Mouse (Mus musculus) liver, postnatal 0 days (tissue): ENCODE results near the gene Trex2. TPM values are rescaled to one million over a fixed set of nuclear protein-coding genes. Genes with fewer than 3 reads are reported as not detected.
A peak's percentile ranks its signal among the peaks of the same experiment; 100 is the strongest.

Source experiments
- ATAC-seq: fragments of 200-750 bp; cut with Nextera tagmentation; 2 replicates; pipeline ENCODE4 v1.8.0; 2017; ENCODE audit warnings: mild to moderate bottlenecking, moderate library complexity
- DNase-seq: peaks from one replicate; pipeline ENCODE4 v3.0.0-alpha.2; 2016
- H3K27ac ChIP-seq: fragments of 300-500 bp; sonication (generic); 2 replicates; pipeline ENCODE4 v1.5.1; 2014; ENCODE audit warnings: antibody characterized with exemption, moderate library complexity, mild to moderate bottlenecking, low read depth
- H3K27me3 ChIP-seq: fragments of 300-500 bp; sonication (generic); 2 replicates; pipeline ENCODE4 v1.6.1; 2014; ENCODE audit warnings: low read length, control low read depth, mixed read lengths; ENCODE audit not compliant: insufficient read depth
- H3K36me3 ChIP-seq: fragments of 300-500 bp; sonication (generic); replicated peaks from 2 replicates; pipeline ENCODE4 v1.6.1; 2014; ENCODE audit warnings: mild to moderate bottlenecking, control low read depth, low read length, moderate library complexity, mixed read lengths; ENCODE audit not compliant: insufficient read depth
- H3K4me1 ChIP-seq: fragments of 300-500 bp; sonication (generic); 2 replicates; pipeline ENCODE4 v1.6.1; 2014; ENCODE audit warnings: antibody characterized with exemption, mild to moderate bottlenecking, control low read depth; ENCODE audit not compliant: insufficient read depth
- H3K4me2 ChIP-seq: fragments of 300-500 bp; sonication (generic); 2 replicates; pipeline ENCODE4 v1.6.1; 2014; ENCODE audit warnings: low read depth, mild to moderate bottlenecking, low read length, moderate library complexity, mixed read lengths
- H3K4me3 ChIP-seq: fragments of 300-500 bp; sonication (generic); 2 replicates; pipeline ENCODE4 v1.5.1; 2014; ENCODE audit warnings: low read depth, low read length
- H3K9ac ChIP-seq: fragments of 300-500 bp; sonication (generic); replicated peaks from 2 replicates; pipeline ENCODE4 v1.6.1; 2014; ENCODE audit warnings: mild to moderate bottlenecking, moderate library complexity
- H3K9me3 ChIP-seq: fragments of 300-500 bp; sonication (generic); 2 replicates; pipeline ENCODE4 v1.6.1; 2016; ENCODE audit warnings: mild to moderate bottlenecking, control low read depth, low read length, mixed read lengths
- CTCF ChIP-seq: sonication (generic); IDR thresholded peaks from 2 replicates; pipeline ENCODE4 v1.5.1; 2016; ENCODE audit warnings: antibody characterized with exemption, low read depth
- EP300 ChIP-seq: IDR thresholded peaks from 2 replicates; pipeline ENCODE4 v1.6.1; 2016; ENCODE audit warnings: antibody characterized with exemption, low read depth, mild to moderate bottlenecking
- WGBS: fragments of 180-500 bp; shearing (Covaris S2); extraction: QIAGEN DNeasy Blood & Tissue Kit; methylation state at CpG from one replicate; pipeline ENCODE4 v1.1.7; 2014; ENCODE audit not compliant: insufficient replicate concordance; 5-methylcytosine and 5-hydroxymethylcytosine counted together
- polyA plus RNA-seq: library from polyadenylated mRNA; unstranded; fragments of >200 nt; fragmentation: Nextera tagmentation; extraction: Ambion mirVana; gene quantifications from 2 replicates; pipeline ENCODE4 v1.2.1, GENCODE M21; 2015

The Trex2 gene
- polyA plus RNA-seq, 1 experiment from 2014 or later, result not detected

GRCm38 (mm10) chrX:73479656-73480055 lies 44.5 kb upstream of the Trex2 start:
- peaks cover 5% of the 10 kb centered on the region for H3K4me1 ChIP-seq
- H3K9me3 ChIP-seq, result no peaks in the 10 kb centered on the region
- TF ChIP-seq EP300 (no peak), CTCF (no peak)
- no peaks in the 10 kb centered on the region for H3K36me3 ChIP-seq
- ATAC-seq, result no peak
- 0 out of 2 replicates have a peak, but pooled peaks cover 4% of the 10 kb centered on the region for H3K27me3 ChIP-seq
- no peak overlapping the region for H3K9ac ChIP-seq
- no peak for DNase-seq
- no peak overlapping the region for H3K27ac ChIP-seq
- no peak overlapping the region for H3K4me2 ChIP-seq
- H3K4me3 ChIP-seq, result no peak overlapping the region

GRCm38 (mm10) chrX:73477500-73477899 lies 42.4 kb upstream of the Trex2 start:
- H3K9ac ChIP-seq, result no peak overlapping the region
- 0 out of 2 replicates have a peak, but pooled peaks cover 2% of the 10 kb centered on the region for H3K27me3 ChIP-seq
- DNase-seq, result no peak
- TF ChIP-seq CTCF (no peak), EP300 (no peak)
- WGBS, result 72% methylated on average over 2 of the region's 2 CpGs
- no peak overlapping the region for H3K4me2 ChIP-seq
- no peak overlapping the region for H3K27ac ChIP-seq
- H3K36me3 ChIP-seq, result no peaks in the 10 kb centered on the region
- ATAC-seq, result no peak
- H3K4me3 ChIP-seq, result no peak overlapping the region
- H3K4me1 ChIP-seq, result peaks cover 5% of the 10 kb centered on the region
- no peaks in the 10 kb centered on the region for H3K9me3 ChIP-seq

GRCm38 (mm10) chrX:73476621-73477020 lies 41.5 kb upstream of the Trex2 start:
- no peaks in the 10 kb centered on the region for H3K27me3 ChIP-seq
- DNase-seq (peak; percentile 47), ATAC-seq (peak; percentile 89)
- H3K4me2 ChIP-seq, result no peak overlapping the region
- peak overlapping the region; percentile 57 for H3K27ac ChIP-seq
- no peaks in the 10 kb centered on the region for H3K9me3 ChIP-seq
- TF ChIP-seq EP300, result peak; percentile 39; the same call in 1 of the 2 replicates
- no peak for TF ChIP-seq CTCF
- no peak overlapping the region for H3K9ac ChIP-seq
- no peaks in the 10 kb centered on the region for H3K36me3 ChIP-seq
- 58% methylated on average over 2 of the region's 2 CpGs for WGBS
- H3K4me3 ChIP-seq, result no peak overlapping the region
- H3K4me1 ChIP-seq, result peaks cover 5% of the 10 kb centered on the region

- Histone ChIP-seq H3K9ac (no peak overlapping the region), H3K9me3 (no peaks in the 10 kb centered on the region), H3K4me1 (peaks cover 5% of the 10 kb centered on the region), H3K4me3 (no peak overlapping the region), H3K27me3 (no peaks in the 10 kb centered on the region), H3K4me2 (no peak overlapping the region), H3K27ac (peak overlapping the region; percentile 57), H3K36me3 (no peaks in the 10 kb centered on the region)
- 67% methylated on average over 1 of the region's 1 CpGs for WGBS
- ATAC-seq (no peak; the same call in 1 of the 2 replicates), DNase-seq (no peak)
- TF ChIP-seq CTCF, result no peak
- no peak for TF ChIP-seq EP300
These were observed 40.6 kb upstream of the Trex2 start for GRCm38 (mm10) chrX:73475658-73476256.

- Histone ChIP-seq H3K4me1 (peaks cover 5% of the 10 kb centered on the region), H3K4me3 (no peak overlapping the region), H3K36me3 (no peaks in the 10 kb centered on the region), H3K27ac (no peak overlapping the region), H3K9me3 (no peaks in the 10 kb centered on the region), H3K9ac (no peak overlapping the region), H3K27me3 (no peaks in the 10 kb centered on the region), H3K4me2 (no peak overlapping the region)
- no peak for ATAC-seq
- no peak for DNase-seq
- no peak for TF ChIP-seq CTCF
- TF ChIP-seq EP300, result no peak
- WGBS, result 69% methylated on average over 12 of the region's 12 CpGs
These were observed 39.4 kb upstream of the Trex2 start for GRCm38 (mm10) chrX:73474340-73475165.

- no peak for ATAC-seq
- 70% methylated on average over 3 of the region's 3 CpGs for WGBS
These were observed 36.6 kb upstream of the Trex2 start for GRCm38 (mm10) chrX:73471764-73472163.

More at GRCm38 (mm10) chrX:73471764-73472163, 36.6 kb upstream of the Trex2 start:
- Histone ChIP-seq H3K27ac (no peak overlapping the region), H3K4me1 (peaks cover 5% of the 10 kb centered on the region), H3K4me2 (no peak overlapping the region), H3K27me3 (no peaks in the 10 kb centered on the region), H3K36me3 (no peaks in the 10 kb centered on the region), H3K4me3 (no peak overlapping the region), H3K9me3 (no peaks in the 10 kb centered on the region), H3K9ac (no peak overlapping the region)
- no peak for DNase-seq
- TF ChIP-seq CTCF, result no peak
- no peak for TF ChIP-seq EP300
